Mouse (Mus musculus) myocyte (in vitro differentiated cells): ENCODE results near the gene Rab19.

ENCODE experiments used
- POLR2A ChIP-seq: IDR thresholded peaks from one replicate; pipeline ENCODE4 v1.6.1; 2011; ENCODE audit warnings: low read depth, mild to moderate bottlenecking, control low read depth, moderate library complexity; ENCODE audit not compliant: insufficient read length
- TCF3 ChIP-seq: IDR thresholded peaks from one replicate; pipeline ENCODE4 v1.6.1; 2011; ENCODE audit warnings: low read depth, control low read depth; ENCODE audit not compliant: insufficient read length

GRCm38 (mm10) chr6:39434886-39435492, 54.0 kb downstream of the Rab19 start:
- no peak for TF ChIP-seq TCF3
- no peak for TF ChIP-seq POLR2A
